15 mouse cellular contexts compared by ENCODE assay signal in the genomic region with DNA sequence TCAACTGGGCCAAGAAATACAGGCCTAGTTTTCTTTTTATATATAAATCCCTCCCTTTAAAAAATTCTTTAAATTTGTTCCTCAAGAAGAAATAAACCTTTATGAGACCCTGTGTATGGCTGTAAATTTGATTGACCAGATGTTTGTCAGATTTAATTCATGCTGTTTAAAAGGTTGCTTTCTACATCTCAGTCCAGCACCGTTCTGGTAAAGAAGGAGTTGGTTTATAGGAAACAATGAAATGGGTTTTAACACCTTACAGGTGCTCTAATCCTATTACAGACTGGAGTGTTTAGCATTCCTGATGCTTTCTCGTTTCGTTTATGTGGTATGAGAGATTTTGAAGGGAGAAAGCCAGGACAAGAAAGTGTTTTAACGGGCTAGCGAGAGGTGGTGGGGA.
"Had no signal": no experiment of that assay in that cellular context is flagged by ENCODE, and none has a peak within 500 bp of the region (broad histone marks: within the 10 kb centered on the region; RNA-seq: fewer than 3 reads in every experiment).

No protein-coding gene starts in this region.

- H3K4me3 ChIP-seq: neural tube, embryonic 12.5 days; neural tube, embryonic 13.5 days; neural tube, embryonic 15.5 days; stomach, embryonic 15.5 days had no signal

- H3K4me1 ChIP-seq: neural tube, embryonic 12.5 days; neural tube, embryonic 13.5 days; neural tube, embryonic 15.5 days; stomach, embryonic 15.5 days had no signal

- H3K9ac ChIP-seq: neural tube, embryonic 12.5 days; neural tube, embryonic 13.5 days; neural tube, embryonic 15.5 days; stomach, embryonic 15.5 days had no signal

- H3K27me3 ChIP-seq: neural tube, embryonic 12.5 days; neural tube, embryonic 13.5 days; neural tube, embryonic 15.5 days; stomach, embryonic 15.5 days had no signal

- H3K27ac ChIP-seq: neural tube, embryonic 12.5 days; neural tube, embryonic 13.5 days; neural tube, embryonic 15.5 days; stomach, embryonic 15.5 days; stomach, postnatal 0 days had no signal

- H3K36me3 ChIP-seq: neural tube, embryonic 12.5 days; neural tube, embryonic 13.5 days; neural tube, embryonic 15.5 days; stomach, embryonic 15.5 days had no signal

- DNase-seq: right cerebral cortex, adult 18-20 months; right cerebral cortex, postnatal 14 days; right cerebral cortex, postnatal 25 days; right cerebral cortex, postnatal 4 days; spleen, adult 18-20 months; thymus, adult 18-20 months; thymus, adult 2 months; thymus, postnatal 25 days; thymus, postnatal 36 days; thymus, postnatal 4 days had no signal

- H3K9me3 ChIP-seq: neural tube, embryonic 12.5 days; neural tube, embryonic 13.5 days; neural tube, embryonic 15.5 days; stomach, embryonic 15.5 days had no signal

- H3K4me2 ChIP-seq: neural tube, embryonic 12.5 days; neural tube, embryonic 13.5 days; neural tube, embryonic 15.5 days; stomach, embryonic 15.5 days had no signal
